Mouse (Mus musculus) heart, adult 18-20 months (tissue): ENCODE measurements around the gene Ralb. TPM values are rescaled to one million over a fixed set of nuclear protein-coding genes. Genes with fewer than 3 reads are reported as not detected.

ENCODE experiments used
- DNase-seq, 2 experiments: peaks; one replicate each; pipeline ENCODE4 v3.0.0; 2021 to 2022; ENCODE audit warnings: mixed read lengths in 1 of 2
- total RNA-seq, 2 experiments: library from RNA; stranded (reverse); gene quantifications; 2 replicates each; pipeline ENCODE4 v1.2.3; 2021

Gene Ralb
- total RNA-seq, 2 experiments from 2014 or later = 25.0 to 27.9 TPM

GRCm38 (mm10) chr1:119450651-119451345 is 53.8 kb downstream of the Ralb start:
- DNase-seq = peak in 1 of 2 experiments; percentile 19

GRCm38 (mm10) chr1:119446753-119447283 is 57.8 kb downstream of the Ralb start:
- peak in 1 of 2 experiments; percentile 37 for DNase-seq

GRCm38 (mm10) chr1:119443591-119444350 is 60.8 kb downstream of the Ralb start:
- DNase-seq = no peak

- no peak for DNase-seq
Observed at GRCm38 (mm10) chr1:119442901-119443300, 61.7 kb downstream of the Ralb start.

- no peak for DNase-seq
Observed at GRCm38 (mm10) chr1:119438105-119438637, 66.4 kb downstream of the Ralb start.

- no peak for DNase-seq
Observed at GRCm38 (mm10) chr1:119437401-119437800, 67.2 kb downstream of the Ralb start.

GRCm38 (mm10) chr1:119424141-119424860 is 80.3 kb downstream of the Ralb start:
- DNase-seq = no peak

GRCm38 (mm10) chr1:119423510-119423909 is 81.1 kb downstream of the Ralb start:
- DNase-seq = peak; percentile 61 to 72

- peak; percentile 14 to 24 for DNase-seq
Observed at GRCm38 (mm10) chr1:119422460-119423015, 82.1 kb downstream of the Ralb start.

GRCm38 (mm10) chr1:119421576-119422421 is 82.8 kb downstream of the Ralb start, which contains the start of gene Inhbb:
Inhbb (minus strand) TSS chr1:119422248.
- peak; percentile 39 to 54 for DNase-seq

- peak; percentile 32 to 41 for DNase-seq
Observed at GRCm38 (mm10) chr1:119420984-119421575, 83.5 kb downstream of the Ralb start.

Other genes starting within 250 kb of the Ralb start
- gene Inhbb, start 82.5 kb downstream of the Ralb start, total RNA-seq = 1 to 10 TPM; 1.2 to 1.4 TPM
- 10 to 100 TPM; 13.5 to 15.6 TPM for gene Tmem185b, start 21.4 kb upstream of the Ralb start, total RNA-seq
- gene Epb41l5, start 144.2 kb upstream of the Ralb start, total RNA-seq = 1 to 10 TPM; 5.3 to 6.7 TPM